Mouse (Mus musculus) myocyte (in vitro differentiated cells): Measurements from ENCODE around the gene Serpinc1.

Experiments
- CEBPB ChIP-seq: IDR thresholded peaks from 2 replicates; pipeline ENCODE4 v1.6.1; 2011; ENCODE audit warnings: mild to moderate bottlenecking, moderate library complexity; ENCODE audit not compliant: poor library complexity, insufficient read depth, severe bottlenecking
- E2F4 ChIP-seq: IDR thresholded peaks from one replicate; pipeline ENCODE4 v1.6.1; 2011; ENCODE audit warnings: mild to moderate bottlenecking, control low read depth, moderate library complexity; ENCODE audit not compliant: insufficient read depth
- MAX ChIP-seq: IDR thresholded peaks from one replicate; pipeline ENCODE4 v1.6.1; 2011; ENCODE audit warnings: low read depth, mild to moderate bottlenecking, control low read depth
- POLR2A ChIP-seq: IDR thresholded peaks from one replicate; pipeline ENCODE4 v1.6.1; 2011; ENCODE audit warnings: low read depth, mild to moderate bottlenecking, control low read depth, moderate library complexity; ENCODE audit not compliant: insufficient read length
- POLR2AphosphoS2 ChIP-seq: IDR thresholded peaks from one replicate; pipeline ENCODE4 v1.6.1; 2011; ENCODE audit warnings: low read depth, control low read depth; ENCODE audit not compliant: insufficient read length
- REST ChIP-seq: IDR thresholded peaks from one replicate; pipeline ENCODE4 v1.6.1; 2011; ENCODE audit warnings: mild to moderate bottlenecking, control low read depth, moderate library complexity; ENCODE audit not compliant: insufficient read depth, insufficient read length
- TCF12 ChIP-seq: IDR thresholded peaks from one replicate; pipeline ENCODE4 v1.6.1; 2011; ENCODE audit warnings: mild to moderate bottlenecking, control low read depth; ENCODE audit not compliant: poor library complexity, insufficient read depth, severe bottlenecking
- USF1 ChIP-seq: IDR thresholded peaks from one replicate; pipeline ENCODE4 v1.6.1; 2011; ENCODE audit warnings: low read depth, mild to moderate bottlenecking, control low read depth, moderate library complexity

DNA sequence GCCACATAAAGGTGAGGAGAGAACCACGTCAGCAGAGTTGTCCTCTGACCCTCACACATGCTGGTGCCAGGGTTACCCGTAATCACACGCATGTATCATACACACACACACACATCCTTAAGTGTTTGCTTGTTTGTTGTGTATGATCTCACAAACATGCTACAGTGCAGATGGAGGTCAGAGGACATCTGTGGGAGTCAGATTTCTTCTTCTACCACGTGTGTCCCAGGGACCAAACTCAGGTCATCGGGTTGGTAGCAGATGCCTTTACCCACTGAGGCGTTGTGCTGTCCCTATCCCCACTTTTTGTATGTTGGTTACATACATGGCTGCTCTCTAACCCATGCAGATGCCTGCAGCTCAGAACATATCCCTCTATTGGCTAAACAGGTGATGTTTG lies 7.1 kb downstream of the Serpinc1 start:
- TF ChIP-seq POLR2A = no peak
- TF ChIP-seq MAX = no peak
- no peak for TF ChIP-seq E2F4
- no peak for TF ChIP-seq CEBPB
- no peak for TF ChIP-seq USF1
- no peak for TF ChIP-seq REST
- no peak for TF ChIP-seq POLR2AphosphoS2
- TF ChIP-seq TCF12 = no peak
